Mouse (Mus musculus) gastrocnemius, postnatal 10 days (tissue): ENCODE data around the gene Hexim2. TPM values are rescaled to one million over a fixed set of nuclear protein-coding genes. Genes with fewer than 3 reads are reported as not detected.

Experiments used
- DNase-seq: peaks from one replicate; pipeline ENCODE4 v3.0.0; 2021; ENCODE audit warnings: mixed read lengths
- total RNA-seq, 2 experiments: library from RNA; stranded (reverse); gene quantifications; 2 replicates each; pipeline ENCODE4 v1.2.3; 2021

The Hexim2 gene
- total RNA-seq, 2 experiments from 2014 or later, result 5.8 to 6.7 TPM

DNA sequence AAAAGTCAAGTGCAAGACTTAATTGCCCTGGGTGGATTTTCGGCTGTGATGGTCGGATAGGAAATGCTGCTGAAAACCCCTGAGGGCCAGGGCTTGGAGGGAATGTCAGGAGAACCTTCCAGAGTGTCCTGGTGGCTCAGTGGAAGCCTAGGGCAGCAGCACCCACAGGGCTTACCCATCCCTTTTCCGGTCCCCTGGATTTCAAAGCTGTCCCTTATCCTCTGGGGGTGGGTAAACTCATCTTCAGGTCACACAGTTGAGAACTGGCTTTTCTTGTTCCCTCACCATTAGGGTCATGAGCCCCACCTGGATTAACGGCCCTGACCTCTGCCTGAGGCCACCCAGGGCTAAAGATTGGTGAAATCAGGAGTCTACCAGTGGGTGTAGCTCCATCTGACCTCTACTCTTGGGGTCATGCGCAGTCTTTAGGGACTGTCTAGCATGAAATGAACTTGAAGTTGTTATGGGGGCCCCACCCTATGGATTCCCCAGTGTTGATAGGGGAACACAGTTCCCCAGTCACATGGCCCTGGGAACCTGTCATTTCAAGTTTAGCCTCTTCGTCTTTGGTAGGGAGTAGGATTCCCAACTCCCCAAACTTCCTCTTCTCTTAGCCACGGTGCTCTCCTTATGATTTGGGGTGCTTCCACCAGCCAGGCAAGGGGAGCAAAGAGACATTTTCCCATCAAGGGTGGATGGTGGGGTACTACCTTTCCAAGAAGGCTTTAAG is 41.0 kb downstream of the Hexim2 start:
- DNase-seq, result no peak

- DNase-seq, result no peak
Measured at GRCm38 (mm10) chr11:103173771-103174344, 41.6 kb downstream of the Hexim2 start.

DNA sequence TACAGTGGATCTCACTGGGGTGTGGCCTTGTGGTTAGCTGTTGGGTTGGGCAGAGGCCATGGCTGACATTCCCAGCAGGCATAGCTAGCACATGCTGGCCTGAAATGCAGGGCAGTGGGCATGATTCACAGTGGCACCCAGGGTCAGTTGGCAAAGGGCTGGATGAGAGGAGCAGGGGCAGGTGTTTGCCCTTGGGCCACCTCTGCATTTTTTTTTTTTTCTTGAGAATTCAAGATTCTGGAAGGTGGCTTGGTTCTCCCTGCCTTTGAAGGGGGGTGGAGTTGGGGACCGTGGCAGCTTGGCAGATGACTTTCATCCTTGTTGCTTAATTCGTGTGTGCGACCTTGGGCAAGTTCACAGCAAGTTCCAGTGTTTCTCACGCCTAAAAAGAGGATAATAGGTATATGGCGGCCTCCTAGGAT is 42.2 kb downstream of the Hexim2 start:
- no peak for DNase-seq

- DNase-seq, result no peak
Measured at GRCm38 (mm10) chr11:103174891-103175391, 42.7 kb downstream of the Hexim2 start.

DNA sequence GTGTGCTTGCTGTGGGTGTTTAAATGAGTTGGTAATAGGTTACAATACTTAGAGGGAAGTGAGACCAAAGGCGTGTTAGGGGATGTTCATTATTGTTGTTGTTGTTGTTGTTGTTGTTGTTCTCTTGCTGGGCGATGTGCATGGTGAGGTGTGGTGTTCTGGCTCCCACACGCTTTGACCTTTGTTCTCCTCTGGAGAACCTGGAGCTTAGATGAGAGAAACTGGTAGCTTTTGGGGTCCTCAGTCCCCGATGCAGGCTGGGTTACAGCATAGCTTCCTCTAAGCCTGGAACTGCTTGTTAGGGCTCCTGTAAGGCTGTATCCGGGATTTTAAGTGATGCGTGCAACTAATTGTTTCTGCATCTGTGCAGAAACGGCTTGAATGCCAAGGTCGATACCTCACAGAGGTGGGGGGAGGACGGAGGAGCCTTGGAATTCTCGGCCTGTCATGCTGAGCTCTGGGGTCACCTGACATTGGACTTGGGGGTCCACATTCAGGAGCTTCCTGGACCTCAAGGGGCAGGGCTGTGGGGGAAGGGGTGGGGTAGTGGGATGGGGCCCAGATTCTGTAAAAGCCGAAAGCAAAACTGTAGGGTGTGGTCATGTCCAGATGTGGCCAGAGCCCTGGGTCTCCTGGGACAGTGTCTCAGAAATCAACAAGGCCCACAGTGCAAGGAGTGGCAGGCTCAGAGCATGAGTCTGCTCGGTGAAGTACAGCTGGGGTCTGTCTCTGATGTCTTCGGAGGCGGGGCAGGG is 43.6 kb downstream of the Hexim2 start:
- no peak for DNase-seq

DNA sequence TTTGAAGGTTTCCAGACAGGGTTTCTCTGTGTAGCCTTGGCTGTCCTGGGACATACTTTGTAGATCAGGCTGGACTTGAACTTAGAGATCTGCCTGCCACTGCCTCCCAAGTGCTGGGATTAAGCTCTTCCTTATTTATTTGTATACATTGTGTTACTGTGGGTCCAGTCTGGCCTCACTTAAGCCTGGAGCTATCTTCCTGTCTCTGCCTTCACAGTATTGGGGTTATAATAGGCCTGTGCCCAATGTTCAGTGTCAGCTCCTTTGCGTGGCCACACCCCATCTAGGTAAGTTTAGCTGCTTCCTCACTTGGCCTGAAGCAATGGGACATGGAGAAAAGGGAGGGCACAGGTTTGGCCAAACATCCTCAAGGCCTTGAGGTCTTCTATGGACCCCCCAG is 44.3 kb downstream of the Hexim2 start:
- DNase-seq, result no peak

- no peak for DNase-seq
Measured at GRCm38 (mm10) chr11:103177216-103177615, 45.0 kb downstream of the Hexim2 start.

- no peak for DNase-seq
Measured at GRCm38 (mm10) chr11:103177815-103178485, 45.7 kb downstream of the Hexim2 start.

DNA sequence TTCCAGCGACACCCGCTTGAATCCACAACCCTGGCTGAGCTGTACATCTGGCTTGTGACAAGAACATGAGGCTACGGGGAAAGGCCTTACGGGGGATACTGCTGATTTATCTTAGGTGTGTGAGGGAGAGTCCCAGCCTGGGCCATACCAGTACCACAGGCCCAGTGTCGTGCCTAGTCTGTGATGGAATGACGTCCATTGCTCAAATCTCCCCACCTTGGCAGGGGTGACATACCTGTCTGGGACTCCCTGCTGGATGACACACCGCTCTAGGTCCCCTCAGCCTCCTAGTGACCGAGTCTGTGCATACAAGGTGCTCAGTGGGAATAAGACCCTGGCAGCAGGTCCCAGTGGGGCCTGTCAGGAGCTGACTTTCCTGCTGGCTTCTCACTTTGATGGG is 46.5 kb downstream of the Hexim2 start:
- DNase-seq, result no peak

DNA sequence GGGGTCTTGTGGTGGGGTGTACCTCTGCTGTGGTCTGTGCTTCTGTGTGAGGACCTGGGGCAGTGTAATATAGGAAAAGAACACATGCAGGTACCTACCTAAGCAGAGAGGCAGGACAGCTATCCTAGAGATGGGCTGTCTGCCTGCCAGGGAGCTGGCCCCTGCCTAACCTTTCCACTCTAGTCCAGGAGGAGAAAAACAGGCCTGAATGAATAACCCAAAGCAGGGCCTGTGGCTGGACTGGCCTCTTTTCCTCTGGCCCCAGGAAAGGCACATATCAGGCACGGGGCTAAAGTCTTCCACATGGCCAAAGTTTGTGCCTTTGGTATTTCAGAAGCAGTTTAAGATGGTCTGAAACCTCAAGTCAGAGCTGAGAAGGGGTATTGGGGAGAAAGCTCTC is 48.2 kb downstream of the Hexim2 start:
- no peak for DNase-seq

GRCm38 (mm10) chr11:103181349-103181748 is 49.1 kb downstream of the Hexim2 start:
- peak; percentile 1 for DNase-seq

GRCm38 (mm10) chr11:103181911-103182310 is 49.7 kb downstream of the Hexim2 start:
- DNase-seq, result no peak

DNA sequence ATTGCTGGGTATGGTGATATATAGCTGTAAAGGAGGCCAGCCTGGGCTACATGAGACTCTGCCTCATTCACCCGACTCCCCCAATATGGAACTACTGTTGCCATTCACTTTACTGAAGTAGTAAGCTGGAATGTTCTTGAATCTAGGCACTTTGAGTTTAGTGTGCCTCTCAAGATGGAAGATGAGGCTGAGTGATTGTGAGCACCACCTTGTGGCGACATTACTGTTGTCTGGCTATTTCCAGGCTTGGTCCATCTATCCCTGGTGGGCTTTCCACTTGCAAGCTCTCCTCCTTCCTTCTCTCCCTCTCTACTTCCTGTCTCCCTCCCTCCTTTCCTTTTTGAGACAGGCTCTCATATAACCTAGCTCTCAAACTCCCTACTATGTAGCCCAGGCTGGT is 52.7 kb downstream of the Hexim2 start:
- peak; percentile 65 for DNase-seq

Other genes starting within 250 kb of the Hexim2 start
- not detected for gene Fam187a, start 247.3 kb upstream of the Hexim2 start, total RNA-seq
- under 1 TPM; 0.09 to 0.61 TPM for gene Gfap, start 231.5 kb upstream of the Hexim2 start, total RNA-seq
- gene Kif18b, start 207.3 kb upstream of the Hexim2 start, total RNA-seq, result 1 to 10 TPM; 4.0 to 5.7 TPM
- under 1 TPM; 0.31 to 0.93 TPM for gene C1ql1, start 185.7 kb upstream of the Hexim2 start, total RNA-seq
- 10 to 100 TPM; 41.5 to 49.7 TPM for gene Nmt1, start 104.2 kb upstream of the Hexim2 start, total RNA-seq
- 10 to 100 TPM; 34.9 to 45.5 TPM for gene Dcakd, start 104.1 kb upstream of the Hexim2 start, total RNA-seq
- 1 to 10 TPM; 5.8 to 8.6 TPM for gene Plcd3, start 30.8 kb upstream of the Hexim2 start, total RNA-seq
- 10 to 100 TPM; 34.9 to 50.5 TPM for gene Acbd4, start 30.7 kb upstream of the Hexim2 start, total RNA-seq
- gene Hexim1, start 16.2 kb upstream of the Hexim2 start, total RNA-seq, result 10 to 100 TPM; 24.0 to 26.7 TPM
- gene Fmnl1, start 38.7 kb downstream of the Hexim2 start, total RNA-seq, result 1 to 10 TPM; 6.3 to 8.9 TPM
- not detected for gene 1700023F06Rik, start 76.1 kb downstream of the Hexim2 start, total RNA-seq
- gene Spata32, start 86.0 kb downstream of the Hexim2 start, total RNA-seq, result not detected
- 1 to 10 TPM; 3.3 to 5.0 TPM for gene Map3k14, start 135.0 kb downstream of the Hexim2 start, total RNA-seq
- gene Arhgap27, start 231.3 kb downstream of the Hexim2 start, total RNA-seq, result 10 to 100 TPM in 1 of 2 experiments, 1 to 10 TPM in 1; 9.7 to 12.6 TPM